Mouse (Mus musculus) intestine, embryonic 14.5 days (tissue): Measurements from ENCODE around the gene Slc39a8. TPM values are rescaled to one million over a fixed set of nuclear protein-coding genes. Genes with fewer than 3 reads are reported as not detected.

Experiments
- ATAC-seq: fragments of 200-750 bp; cut with Nextera tagmentation; replicated peaks from 2 replicates; pipeline ENCODE4 v1.8.0; 2017; ENCODE audit warnings: low read depth, moderate number of reproducible peaks, moderate TSS enrichment, moderate library complexity; ENCODE audit not compliant: low FRiP score, low TSS enrichment
- DNase-seq: peaks from one replicate; pipeline ENCODE4 v3.0.0-alpha.2; 2018; ENCODE audit warnings: low spot score
- H3K27ac ChIP-seq: fragments of 300-500 bp; sonication (generic); 2 replicates; pipeline ENCODE4 v1.5.1; 2014; ENCODE audit warnings: low read depth, mild to moderate bottlenecking, control low read depth
- H3K27me3 ChIP-seq: fragments of 300-500 bp; sonication (generic); replicated peaks from 2 replicates; pipeline ENCODE4 v1.6.1; 2014; ENCODE audit warnings: low read length, control low read depth; ENCODE audit not compliant: control insufficient read depth, insufficient read depth
- H3K36me3 ChIP-seq: fragments of 300-500 bp; sonication (generic); 2 replicates; pipeline ENCODE4 v1.6.1; 2014; ENCODE audit warnings: low read length, control low read depth; ENCODE audit not compliant: control insufficient read depth, insufficient read depth
- H3K4me1 ChIP-seq: fragments of 300-500 bp; sonication (generic); replicated peaks from 2 replicates; pipeline ENCODE4 v1.6.1; 2014; ENCODE audit warnings: low read length, control low read depth, mixed read lengths; ENCODE audit not compliant: control insufficient read depth, insufficient read depth
- H3K4me2 ChIP-seq: fragments of 300-500 bp; sonication (generic); 2 replicates; pipeline ENCODE4 v1.6.1; 2014; ENCODE audit warnings: low read length
- H3K4me3 ChIP-seq: fragments of 300-500 bp; sonication (generic); 2 replicates; pipeline ENCODE4 v1.5.1; 2014; ENCODE audit warnings: low read depth, low read length, control low read depth, mixed read lengths
- H3K9ac ChIP-seq: fragments of 300-500 bp; sonication (generic); 2 replicates; pipeline ENCODE4 v1.6.1; 2014; ENCODE audit warnings: mild to moderate bottlenecking, low read length
- H3K9me3 ChIP-seq: fragments of 300-500 bp; sonication (generic); 2 replicates; pipeline ENCODE4 v1.6.1; 2016; ENCODE audit warnings: low read length, control low read depth; ENCODE audit not compliant: control insufficient read depth
- WGBS: fragments of 180-500 bp; shearing (Covaris S2); extraction: QIAGEN DNeasy Blood & Tissue Kit; methylation state at CpG from one replicate; pipeline ENCODE4 v1.1.7; 2014; 5-methylcytosine and 5-hydroxymethylcytosine counted together
- polyA plus RNA-seq: library from polyadenylated mRNA; unstranded; fragments of >200 nt; fragmentation: Nextera tagmentation; extraction: Ambion mirVana; gene quantifications from 2 replicates; pipeline ENCODE4 v1.2.1, GENCODE M21; 2014

Gene Slc39a8
- polyA plus RNA-seq, 1 experiment from 2014 or later, result 17.7 TPM

DNA sequence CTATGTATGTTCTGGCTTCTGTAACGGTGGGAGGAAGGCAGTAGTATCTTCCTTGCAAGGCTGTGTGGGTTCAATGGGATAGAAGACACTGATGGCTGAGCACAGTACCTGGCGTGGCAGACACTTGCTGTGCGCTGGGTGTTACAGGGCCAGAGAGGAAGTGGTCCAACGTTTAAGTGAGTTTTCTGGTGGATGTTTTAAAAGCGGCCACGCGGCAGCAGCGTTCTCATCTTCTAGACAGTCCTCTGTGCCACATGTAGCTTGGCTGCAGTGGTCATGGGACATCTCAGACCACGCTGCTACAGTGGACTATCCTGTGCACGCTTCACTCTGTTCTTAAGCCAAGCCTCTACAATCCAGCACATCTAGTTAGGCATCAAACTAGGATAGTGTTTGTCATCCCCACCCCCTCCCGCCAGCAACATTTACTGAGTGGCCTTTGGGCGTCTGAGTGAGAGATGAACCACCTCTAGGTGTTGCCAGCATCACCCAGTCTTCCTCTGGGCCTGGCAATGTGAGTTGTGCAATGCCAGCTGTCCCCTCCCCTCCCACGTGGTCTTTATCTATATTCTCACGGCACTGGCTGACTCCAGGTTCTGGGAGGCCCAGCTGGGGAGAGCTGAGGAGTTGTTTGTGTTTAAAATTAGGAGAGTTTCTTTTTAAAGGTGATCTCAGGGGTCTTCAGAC lies 29.4 kb downstream of the Slc39a8 start:
- H3K36me3 ChIP-seq, result no peaks in the 10 kb centered on the region
- no peak overlapping the region for H3K27ac ChIP-seq
- ATAC-seq (0 out of 2 replicates have a peak, but pooled peaks have one; percentile 18), DNase-seq (no peak)
- no peak overlapping the region for H3K4me3 ChIP-seq
- H3K4me2 ChIP-seq, result no peak overlapping the region
- H3K4me1 ChIP-seq, result no peaks in the 10 kb centered on the region
- H3K9ac ChIP-seq, result no peak overlapping the region
- 76% methylated on average over 14 of the region's 14 CpGs for WGBS
- no peaks in the 10 kb centered on the region for H3K9me3 ChIP-seq
- H3K27me3 ChIP-seq, result no peaks in the 10 kb centered on the region

DNA sequence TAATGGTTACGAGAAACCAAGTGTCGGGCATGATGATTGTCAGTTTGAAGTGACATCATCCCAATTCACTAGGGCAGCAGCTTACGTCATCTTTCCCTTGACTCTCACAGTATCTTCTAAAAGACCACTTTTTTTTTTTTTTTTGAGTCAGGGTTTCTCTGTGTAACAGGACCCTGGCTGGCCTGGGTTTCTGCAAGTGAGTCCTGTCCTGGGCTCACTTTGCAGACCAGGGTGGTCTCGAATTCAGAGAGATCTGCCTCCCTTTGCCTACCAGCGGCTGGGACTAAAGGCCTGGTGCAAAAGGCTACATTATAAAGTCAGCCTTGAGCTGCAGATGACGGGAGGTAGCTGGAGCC lies 29.9 kb downstream of the Slc39a8 start:
- H3K4me3 ChIP-seq, result no peak overlapping the region
- 71% methylated on average over 6 of the region's 6 CpGs for WGBS
- no peaks in the 10 kb centered on the region for H3K4me1 ChIP-seq
- no peaks in the 10 kb centered on the region for H3K27me3 ChIP-seq
- no peak overlapping the region for H3K9ac ChIP-seq
- no peak for ATAC-seq
- H3K9me3 ChIP-seq, result no peaks in the 10 kb centered on the region
- H3K27ac ChIP-seq, result no peak overlapping the region
- no peak for DNase-seq
- no peak overlapping the region for H3K4me2 ChIP-seq
- no peaks in the 10 kb centered on the region for H3K36me3 ChIP-seq

DNA sequence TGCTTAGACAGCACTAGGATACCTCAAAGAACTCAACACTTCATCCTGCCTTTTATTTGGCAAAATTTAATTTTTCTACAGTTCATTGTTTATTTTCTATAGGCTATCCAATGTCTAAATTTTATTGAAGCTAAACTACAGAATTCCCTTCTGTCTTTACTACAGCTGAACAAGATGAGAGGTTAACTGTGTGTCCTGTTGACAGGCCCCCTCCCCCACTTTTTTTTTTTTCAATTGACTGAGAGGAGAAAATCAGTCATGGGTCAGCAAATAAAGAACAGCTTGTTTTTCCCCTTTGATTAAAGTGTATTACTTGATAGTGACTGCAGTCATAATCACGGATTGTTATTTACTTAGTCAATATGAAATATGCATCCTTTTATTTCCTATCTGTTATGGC lies 31.2 kb downstream of the Slc39a8 start:
- ATAC-seq (no peak), DNase-seq (no peak)
- H3K27me3 ChIP-seq, result no peaks in the 10 kb centered on the region
- H3K4me1 ChIP-seq, result no peaks in the 10 kb centered on the region
- no peak overlapping the region for H3K4me2 ChIP-seq
- WGBS, result 53% methylated on average over 1 of the region's 1 CpGs
- H3K27ac ChIP-seq, result no peak overlapping the region
- no peak overlapping the region for H3K4me3 ChIP-seq
- no peak overlapping the region for H3K9ac ChIP-seq
- no peaks in the 10 kb centered on the region for H3K36me3 ChIP-seq
- H3K9me3 ChIP-seq, result no peaks in the 10 kb centered on the region

DNA sequence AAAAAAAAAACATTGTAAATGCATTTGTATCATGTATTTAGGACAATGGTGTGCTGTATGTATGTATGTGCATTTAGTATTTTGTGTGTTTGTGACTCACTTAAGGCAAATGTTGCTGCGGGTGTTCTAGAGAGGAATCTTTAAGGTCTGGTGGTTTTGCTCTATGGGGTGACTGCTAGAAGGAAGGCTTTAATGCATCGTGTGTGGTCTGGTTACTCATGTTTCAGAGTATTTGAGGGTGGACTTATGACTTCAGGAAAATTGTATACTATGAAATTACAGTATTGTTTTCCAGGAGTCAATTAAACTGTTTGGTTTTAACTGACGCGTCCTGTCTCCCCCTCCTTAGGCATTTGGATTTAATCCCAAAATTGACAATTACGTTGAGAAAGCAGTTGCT lies 32.1 kb downstream of the Slc39a8 start:
- WGBS, result 64% methylated on average over 5 of the region's 5 CpGs
- H3K4me2 ChIP-seq, result no peak overlapping the region
- H3K27ac ChIP-seq, result no peak overlapping the region
- ATAC-seq (no peak), DNase-seq (no peak)
- H3K9me3 ChIP-seq, result no peaks in the 10 kb centered on the region
- H3K4me1 ChIP-seq, result no peaks in the 10 kb centered on the region
- H3K27me3 ChIP-seq, result no peaks in the 10 kb centered on the region
- H3K4me3 ChIP-seq, result no peak overlapping the region
- no peaks in the 10 kb centered on the region for H3K36me3 ChIP-seq
- no peak overlapping the region for H3K9ac ChIP-seq

DNA sequence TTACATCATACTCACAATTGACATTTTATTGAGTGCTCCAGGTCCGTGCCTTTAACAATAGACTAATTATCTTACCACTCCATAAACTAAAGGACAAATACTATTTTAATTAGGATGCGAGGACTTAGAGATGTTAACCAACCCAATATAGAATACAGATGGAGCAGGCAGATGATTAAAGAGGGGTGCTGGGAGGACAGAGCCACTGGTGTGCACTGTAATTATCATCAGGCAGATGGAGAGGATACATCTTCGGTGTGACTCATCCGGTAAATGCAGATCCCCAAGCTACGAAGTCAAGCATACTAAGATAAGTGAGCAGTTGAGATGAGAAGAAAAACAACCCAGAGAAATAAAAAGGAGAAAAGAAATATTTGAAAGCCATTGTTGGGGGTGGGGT lies 34.4 kb downstream of the Slc39a8 start:
- Histone ChIP-seq H3K9ac (no peak overlapping the region), H3K4me1 (no peaks in the 10 kb centered on the region), H3K27ac (no peak overlapping the region), H3K4me2 (no peak overlapping the region), H3K36me3 (no peaks in the 10 kb centered on the region), H3K4me3 (no peak overlapping the region), H3K9me3 (no peaks in the 10 kb centered on the region), H3K27me3 (no peaks in the 10 kb centered on the region)
- DNase-seq, result no peak
- WGBS, result 85% methylated on average over 5 of the region's 5 CpGs
- ATAC-seq, result no peak

DNA sequence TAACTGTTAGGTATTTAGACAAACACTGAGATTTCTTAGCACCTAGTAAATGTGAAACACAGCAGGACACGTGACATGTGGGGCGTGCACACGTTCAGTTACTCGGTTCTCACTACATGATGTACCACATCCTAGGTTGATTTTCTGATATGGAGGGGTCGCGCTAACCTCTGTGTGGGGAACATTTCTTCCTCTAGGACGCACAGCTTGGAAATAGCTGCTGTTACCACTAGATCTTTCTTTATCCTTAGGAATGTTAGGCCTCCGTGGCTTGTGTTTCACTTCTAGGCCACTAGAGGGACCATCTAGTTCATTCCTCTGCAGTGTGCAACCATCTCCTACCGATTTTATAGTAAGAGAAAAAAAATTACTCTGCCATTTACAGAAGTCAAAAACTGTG lies 37.7 kb downstream of the Slc39a8 start:
- Histone ChIP-seq H3K36me3 (no peaks in the 10 kb centered on the region), H3K4me1 (no peaks in the 10 kb centered on the region), H3K4me2 (no peak overlapping the region), H3K27ac (no peak overlapping the region), H3K9me3 (no peaks in the 10 kb centered on the region), H3K9ac (no peak overlapping the region), H3K27me3 (no peaks in the 10 kb centered on the region), H3K4me3 (no peak overlapping the region)
- ATAC-seq, result peak; percentile 64; the same call in 1 of the 2 replicates
- DNase-seq, result peak; percentile 58
- 48% methylated on average over 9 of the region's 9 CpGs for WGBS

DNA sequence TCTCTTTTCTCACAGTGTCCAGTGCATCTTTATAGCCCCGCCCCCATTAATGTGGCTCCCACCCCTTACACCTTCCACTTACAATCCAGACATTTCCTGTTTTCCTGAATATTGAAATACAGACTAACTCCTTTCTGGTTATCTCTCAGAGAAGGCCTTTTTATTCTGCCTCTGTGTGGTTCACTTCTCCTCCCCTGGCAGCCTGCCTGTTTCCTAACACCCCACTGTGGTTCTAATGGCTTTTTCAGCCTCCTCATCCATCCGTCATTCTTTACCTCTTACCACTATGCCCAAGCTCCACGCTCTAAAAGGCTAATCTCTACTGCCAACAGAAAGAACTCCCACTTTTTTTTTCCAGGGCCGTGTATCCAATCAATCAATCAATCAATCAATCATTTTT lies 44.0 kb downstream of the Slc39a8 start:
- DNase-seq, result no peak
- ATAC-seq, result no peak
- H3K27me3 ChIP-seq, result no peaks in the 10 kb centered on the region
- no peak overlapping the region for H3K27ac ChIP-seq
- H3K9me3 ChIP-seq, result no peaks in the 10 kb centered on the region
- H3K4me2 ChIP-seq, result no peak overlapping the region
- no peak overlapping the region for H3K9ac ChIP-seq
- WGBS, result 71% methylated on average over 4 of the region's 4 CpGs
- H3K36me3 ChIP-seq, result no peaks in the 10 kb centered on the region
- no peak overlapping the region for H3K4me3 ChIP-seq
- H3K4me1 ChIP-seq, result no peaks in the 10 kb centered on the region

DNA sequence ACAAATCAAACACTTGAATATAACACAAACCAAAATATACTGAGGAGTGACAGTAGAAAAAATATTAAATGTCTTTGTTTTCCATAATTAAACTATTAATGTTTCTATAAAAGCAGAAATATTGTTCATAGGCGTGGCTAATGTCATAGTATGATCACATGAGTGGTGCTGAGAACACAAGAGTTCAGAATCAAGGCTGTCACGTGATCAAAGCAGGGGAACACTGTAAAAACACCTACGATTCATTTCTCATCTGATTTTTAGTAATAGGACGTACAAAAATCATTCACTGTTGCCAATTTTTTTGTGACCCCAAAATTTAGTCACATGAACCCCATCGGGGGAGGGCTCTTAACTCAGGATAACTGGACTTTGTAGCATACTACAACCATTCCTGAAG lies 47.2 kb downstream of the Slc39a8 start:
- 85% methylated on average over 5 of the region's 5 CpGs for WGBS

DNA sequence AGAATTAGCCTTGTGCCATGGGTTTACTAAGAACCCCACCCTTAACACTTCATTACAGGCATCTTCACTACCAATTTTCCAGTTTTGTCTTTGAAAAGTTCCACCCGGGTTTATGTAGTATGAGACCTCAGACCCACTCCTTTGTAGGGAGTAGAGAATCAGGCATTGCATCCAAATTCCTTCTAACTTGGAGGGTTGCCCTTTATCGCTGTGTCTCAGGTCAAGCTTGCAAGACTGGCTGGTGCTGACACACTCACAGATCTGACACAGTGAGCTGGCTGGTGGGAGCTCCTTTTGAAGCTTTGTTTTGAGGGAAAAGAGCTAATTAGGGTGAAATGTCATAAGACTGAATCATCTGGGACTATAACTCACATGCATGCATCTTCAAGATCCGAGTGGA lies 48.5 kb downstream of the Slc39a8 start:
- no peak for DNase-seq
- WGBS, result 86% methylated on average over 3 of the region's 3 CpGs
- Histone ChIP-seq H3K9ac (no peak overlapping the region), H3K9me3 (no peaks in the 10 kb centered on the region), H3K36me3 (no peaks in the 10 kb centered on the region), H3K4me3 (no peak overlapping the region), H3K4me2 (no peak overlapping the region), H3K27ac (no peak overlapping the region), H3K4me1 (no peaks in the 10 kb centered on the region), H3K27me3 (no peaks in the 10 kb centered on the region)
- ATAC-seq, result no peak

More for the DNA sequence above, 47.2 kb downstream of the Slc39a8 start:
- Histone ChIP-seq H3K36me3 (no peaks in the 10 kb centered on the region), H3K27me3 (no peaks in the 10 kb centered on the region), H3K9ac (no peak overlapping the region), H3K4me2 (no peak overlapping the region), H3K4me3 (no peak overlapping the region), H3K27ac (no peak overlapping the region), H3K4me1 (no peaks in the 10 kb centered on the region), H3K9me3 (no peaks in the 10 kb centered on the region)
- no peak for DNase-seq
- no peak for ATAC-seq
